Mouse (Mus musculus): ENCODE results near the gene Lonrf2.

DNA sequence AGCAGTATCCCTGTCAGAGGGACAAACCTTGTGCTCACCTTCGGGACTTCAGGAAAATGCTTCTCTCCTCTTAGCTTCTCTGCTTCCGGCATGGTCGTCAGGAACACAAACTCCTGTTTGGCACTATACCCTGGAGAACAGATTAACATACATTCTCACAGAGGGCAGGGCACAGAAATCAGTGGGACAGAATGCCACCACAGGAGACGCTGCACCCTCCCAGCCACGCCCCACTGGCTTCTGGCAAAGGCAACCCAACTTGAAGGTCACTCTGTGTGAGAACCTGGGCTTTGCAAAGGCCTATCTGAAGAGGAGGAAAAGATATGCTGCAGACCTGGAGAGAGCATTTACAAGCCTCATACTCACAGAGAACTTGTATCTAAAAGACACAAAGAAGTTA is 37.4 kb upstream of the Lonrf2 start:
- TF ChIP-seq CTCF (IDR thresholded peaks at IDR 0.05; ENCODE audit: low read depth, low read length) = no peak
- TF ChIP-seq POLR2A (IDR thresholded peaks at IDR 0.05; ENCODE audit: borderline replicate concordance, low read depth, low read length) = no peak

Measured in bone marrow macrophage, adult 2 months (primary cell).